Mouse (Mus musculus): ENCODE measurements around the gene Pofut1.

Gene Pofut1
- long read RNA-seq, experiment 1, full-length matches to known transcripts: 3 of 7 reads
- long read RNA-seq, experiment 1, partial matches to known transcripts: 0 of 7 reads
- long read RNA-seq, experiment 1, other reads (novel, unspliced or antisense): 4 of 7 reads
- long read RNA-seq, experiment 2, partial matches to known transcripts: 0 of 8 reads
- long read RNA-seq, experiment 2, other reads (novel, unspliced or antisense): 8 of 8 reads

DNA sequence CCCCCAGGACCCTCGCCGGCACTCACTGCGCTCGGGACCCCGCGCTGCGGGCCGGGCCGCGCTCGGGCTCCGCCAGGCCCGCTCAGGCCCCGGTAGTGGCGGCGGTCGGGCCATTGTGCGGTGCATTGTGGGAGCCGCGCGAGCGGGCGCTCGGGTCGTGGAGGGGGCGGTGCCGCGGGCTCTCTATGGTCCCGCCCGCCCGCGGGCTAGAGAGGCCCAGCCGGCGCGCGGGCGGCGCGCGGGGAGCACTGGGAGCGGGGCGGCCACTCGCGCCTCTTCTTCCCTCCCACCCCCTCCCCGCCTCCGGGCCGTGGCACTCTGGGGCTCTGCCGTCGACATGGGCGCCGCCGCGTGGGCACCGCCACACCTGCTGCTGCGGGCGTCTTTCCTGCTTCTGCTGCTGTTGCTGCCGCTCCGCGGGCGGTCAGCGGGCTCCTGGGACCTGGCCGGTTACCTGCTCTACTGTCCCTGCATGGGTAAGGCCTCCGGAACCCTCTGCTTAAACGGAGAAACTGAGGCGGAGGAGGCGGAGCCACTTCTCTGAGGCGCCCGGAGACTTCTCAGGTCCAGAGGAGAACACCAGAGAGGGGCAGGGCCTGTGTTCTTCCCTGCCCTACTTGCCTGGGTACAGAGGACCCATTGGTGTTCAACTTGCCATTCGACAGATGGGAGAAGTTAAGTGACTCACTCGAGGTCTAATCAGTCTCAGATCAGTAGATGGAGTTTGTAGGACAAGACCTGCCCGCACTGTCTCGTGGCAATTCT lies at the start of gene Pofut1, which contains the start of gene Plagl2:
Pofut1 (plus strand) TSS at position 284 of the 765 bp plus-strand sequence.
Plagl2 (minus strand) TSS at position 177 of the 765 bp plus-strand sequence.
- intact Hi-C loops (cut with DNase I): loop anchor here (5.0 kb wide), 1 partner anchor 79 kb away; the partner anchor contains the start of gene Tm9sf4

DNA sequence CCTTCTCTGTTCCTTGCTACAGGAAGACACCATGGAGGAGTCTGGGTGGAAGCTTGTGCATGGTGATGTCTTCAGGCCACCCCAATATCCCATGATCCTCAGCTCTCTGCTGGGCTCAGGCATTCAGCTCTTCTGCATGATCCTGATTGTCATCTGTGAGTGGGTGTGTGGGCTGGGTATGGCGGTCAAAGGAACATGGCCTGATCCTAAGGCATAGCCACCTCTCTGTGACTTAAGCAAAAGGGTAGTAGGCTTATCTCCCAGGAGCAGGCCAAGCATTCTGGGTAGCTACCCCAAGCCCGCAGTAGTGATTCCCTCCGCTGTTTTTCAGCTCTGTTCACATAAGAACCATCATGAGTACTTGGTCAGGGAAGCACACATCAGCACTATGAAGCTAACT lies 47.1 kb upstream of the Pofut1 start:
- intact Hi-C loops (cut with DNase I): no loop called here

DNA sequence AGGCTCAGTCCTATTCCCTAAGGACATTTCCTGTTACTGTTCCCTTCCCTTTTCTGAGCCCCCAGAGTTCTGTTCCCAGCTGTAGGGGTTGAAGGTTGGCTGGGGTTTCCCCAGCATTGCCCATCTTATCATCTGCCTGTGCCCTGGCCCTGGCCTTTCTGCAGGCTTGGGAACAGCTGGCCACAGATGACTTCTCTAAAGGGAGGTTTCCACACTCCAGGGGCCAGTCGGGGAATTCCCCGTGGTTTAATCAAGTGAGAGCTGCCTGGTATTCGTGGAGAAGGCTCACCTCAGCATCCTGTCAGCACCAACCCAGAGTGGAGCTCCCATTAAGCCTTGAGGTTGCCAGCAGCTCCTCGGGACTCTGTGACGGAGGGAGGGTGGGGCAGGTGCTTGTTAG lies 42.8 kb upstream of the Pofut1 start:
- intact Hi-C loops (cut with DNase I): no loop called here

DNA sequence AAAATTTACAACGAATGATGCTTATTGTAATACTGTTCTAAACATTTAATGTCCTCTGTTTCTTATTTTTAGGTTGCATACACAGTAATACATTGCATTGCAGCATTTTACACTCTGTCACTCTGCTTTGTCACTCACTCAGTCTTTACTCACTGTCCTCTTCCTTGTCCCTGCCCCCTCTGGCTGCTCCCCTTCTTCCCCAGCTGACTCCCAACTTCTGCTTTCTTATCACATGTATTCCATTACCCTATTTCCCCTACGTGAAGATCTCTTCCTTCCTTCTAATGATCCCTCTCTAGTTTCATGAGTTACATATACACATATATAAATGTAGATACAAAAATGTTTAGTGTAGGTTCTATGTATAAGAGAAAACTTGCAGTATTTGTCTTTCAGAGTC lies 42.2 kb upstream of the Pofut1 start:
- intact Hi-C loops (cut with DNase I): no loop called here

DNA sequence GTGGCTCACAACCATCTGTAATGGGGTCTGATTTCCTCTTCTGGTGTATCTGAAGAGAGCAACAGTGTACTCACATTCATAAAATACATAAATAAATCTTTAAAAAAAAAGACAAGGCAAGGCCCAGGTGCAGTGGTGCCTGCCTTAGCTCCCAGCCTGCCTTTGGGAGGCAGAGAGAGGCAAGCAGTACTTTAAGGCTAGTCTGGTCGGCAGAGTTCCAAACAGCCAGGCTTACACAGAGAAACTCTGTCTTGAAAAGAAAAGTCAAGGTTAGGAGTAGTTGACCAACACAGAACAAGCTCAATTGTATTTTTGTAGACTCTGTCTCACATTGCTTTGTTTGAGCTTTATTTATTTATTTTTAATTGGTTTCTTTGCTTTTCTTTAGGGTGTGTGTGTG lies 38.6 kb upstream of the Pofut1 start:
- intact Hi-C loops (cut with DNase I): no loop called here

DNA sequence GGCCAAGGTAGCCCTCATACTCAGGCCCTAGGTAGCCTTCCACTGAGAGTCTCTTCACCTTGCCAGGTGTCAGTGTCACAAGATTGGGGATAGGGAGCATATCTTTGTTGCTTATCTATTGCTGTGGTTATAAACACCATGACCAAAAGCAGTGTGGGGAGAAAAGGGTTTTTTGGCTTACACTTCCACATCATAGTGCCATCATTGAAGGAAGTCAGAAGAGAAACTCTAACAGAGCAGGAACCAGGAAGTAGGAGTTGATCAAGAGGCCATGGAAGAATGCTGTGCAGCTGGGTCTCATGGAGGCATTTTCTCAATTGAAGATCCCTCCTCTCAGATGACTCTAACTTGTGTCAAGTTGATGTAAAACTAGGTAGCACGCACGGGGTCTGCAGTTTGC lies 33.2 kb upstream of the Pofut1 start:
- intact Hi-C loops (cut with DNase I): no loop called here

DNA sequence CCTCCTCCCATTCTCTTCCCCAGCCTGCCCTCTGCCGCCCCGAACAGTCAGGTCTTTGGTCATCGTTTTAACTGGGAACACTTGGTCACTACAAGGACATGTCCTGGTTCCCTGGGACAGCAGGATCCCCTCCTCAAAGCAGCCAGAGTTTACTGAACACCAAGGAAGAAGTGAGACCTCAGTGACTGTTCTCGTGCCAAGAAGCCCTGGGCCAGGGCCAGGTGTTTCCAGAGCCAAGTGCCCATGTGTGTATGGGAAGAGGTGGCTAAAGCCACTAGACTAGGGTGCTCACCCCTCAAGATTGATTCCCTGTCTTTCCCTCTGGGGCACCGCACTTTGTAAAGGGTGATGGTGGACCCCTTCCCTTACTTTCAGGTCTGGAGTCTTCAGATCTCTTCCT lies 32.0 kb upstream of the Pofut1 start:
- intact Hi-C loops (cut with DNase I): no loop called here

DNA sequence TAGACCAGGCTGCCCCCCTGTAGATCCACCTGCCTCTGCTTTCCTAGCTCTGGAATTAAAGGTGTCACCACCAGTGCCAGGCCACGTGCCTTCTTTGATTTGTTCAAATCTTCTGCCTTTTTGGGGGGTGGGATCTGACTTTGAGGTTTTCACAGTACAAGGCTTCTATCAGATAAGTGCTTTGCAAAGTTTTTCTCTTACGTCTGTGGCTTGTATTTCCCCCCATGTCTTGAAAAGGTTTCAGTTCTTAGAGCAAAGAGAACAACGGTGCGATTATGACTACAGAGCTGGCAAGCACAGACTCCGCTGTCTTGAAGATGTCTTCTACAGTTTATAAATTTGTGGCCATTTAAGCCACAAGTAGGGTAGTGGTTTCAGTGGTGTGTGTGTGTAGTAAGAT lies 29.9 kb upstream of the Pofut1 start:
- intact Hi-C loops (cut with DNase I): no loop called here

DNA sequence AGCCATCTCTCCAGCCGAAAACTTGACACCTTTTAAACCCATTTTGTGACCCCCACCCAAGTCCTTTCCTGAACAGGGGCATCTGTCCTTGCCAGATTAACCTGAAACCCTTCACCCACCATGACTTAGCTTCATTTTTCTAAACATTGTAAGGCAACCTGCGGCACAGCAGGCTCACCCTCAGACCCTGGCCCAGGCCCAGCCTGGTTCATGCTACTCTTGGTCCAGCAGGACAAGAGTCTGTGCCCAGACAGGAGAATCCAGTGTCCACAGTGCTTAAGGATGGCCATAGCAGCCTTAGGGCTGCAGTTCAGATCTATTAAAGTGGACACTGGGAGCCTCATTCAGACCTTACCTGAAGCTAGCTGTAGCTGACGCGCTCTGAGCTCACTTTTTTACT lies 28.0 kb upstream of the Pofut1 start:
- intact Hi-C loops (cut with DNase I): no loop called here

DNA sequence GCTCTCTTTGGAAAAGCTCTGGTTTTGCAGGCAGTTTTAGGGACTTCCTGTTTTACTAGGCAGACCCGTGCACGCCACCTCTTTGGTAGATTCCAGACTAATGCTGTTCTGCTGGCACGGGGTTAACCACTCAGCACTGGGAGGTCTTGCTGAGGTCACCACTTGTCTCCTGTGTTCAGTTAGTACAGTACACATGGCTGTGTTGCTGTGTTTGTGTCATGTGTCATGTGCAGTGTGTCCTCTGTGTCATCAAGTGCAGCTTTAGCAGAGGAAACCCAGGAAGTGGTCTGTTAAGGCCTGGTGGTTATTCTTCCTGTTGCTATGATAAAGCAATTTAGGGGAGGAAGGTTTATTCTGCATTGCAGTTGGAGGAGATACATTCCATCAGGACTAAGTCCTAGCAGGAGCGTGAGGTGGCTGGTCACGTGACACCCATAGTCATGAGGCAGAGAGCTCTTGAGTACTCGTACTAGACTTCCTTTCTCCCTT lies 26.5 kb upstream of the Pofut1 start:
- intact Hi-C loops (cut with DNase I): no loop called here

DNA sequence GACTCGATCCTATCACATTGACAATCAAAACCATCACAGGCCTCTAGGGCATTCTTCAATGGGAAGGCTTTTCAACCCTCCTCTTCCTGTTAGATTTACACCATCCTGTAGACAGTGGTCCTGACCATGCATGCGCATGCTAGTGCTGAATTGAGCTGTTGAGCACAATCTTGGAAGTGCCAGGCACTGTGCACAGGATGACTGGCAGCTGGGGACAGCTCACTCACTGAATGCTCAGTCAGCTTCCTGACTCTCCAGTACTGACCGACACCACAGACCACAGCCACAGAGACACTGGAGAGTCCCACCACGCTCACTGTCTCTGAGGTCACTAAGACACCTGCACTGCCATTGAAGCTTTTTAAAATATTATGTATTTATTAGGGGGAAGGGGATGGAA lies 25.9 kb upstream of the Pofut1 start:
- intact Hi-C loops (cut with DNase I): no loop called here

DNA sequence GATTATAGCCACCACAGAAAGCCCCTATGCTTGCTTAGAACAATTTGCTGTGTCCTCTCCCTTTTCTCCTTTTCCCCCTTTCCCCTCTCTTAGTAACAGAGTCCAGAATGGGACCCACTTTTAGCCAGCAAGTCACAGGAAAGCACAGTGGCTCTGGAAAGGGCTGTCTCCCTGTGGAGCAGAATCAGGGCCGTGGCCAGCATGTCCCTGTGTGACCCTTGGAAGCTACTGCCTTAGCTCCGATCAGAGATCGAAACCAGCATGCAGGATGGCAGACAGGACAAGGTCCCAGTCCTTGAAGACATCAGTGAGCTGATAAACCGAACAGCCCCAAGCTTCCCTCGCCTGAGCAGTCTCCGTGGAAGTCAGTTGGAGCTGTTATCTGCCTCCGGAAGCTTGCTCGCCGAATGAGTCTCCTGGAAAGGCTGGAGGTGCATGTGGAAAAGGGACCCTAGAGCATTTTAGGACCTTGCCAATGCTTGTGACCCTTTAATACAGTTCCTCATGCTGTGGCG lies 23.4 kb upstream of the Pofut1 start:
- intact Hi-C loops (cut with DNase I): no loop called here

DNA sequence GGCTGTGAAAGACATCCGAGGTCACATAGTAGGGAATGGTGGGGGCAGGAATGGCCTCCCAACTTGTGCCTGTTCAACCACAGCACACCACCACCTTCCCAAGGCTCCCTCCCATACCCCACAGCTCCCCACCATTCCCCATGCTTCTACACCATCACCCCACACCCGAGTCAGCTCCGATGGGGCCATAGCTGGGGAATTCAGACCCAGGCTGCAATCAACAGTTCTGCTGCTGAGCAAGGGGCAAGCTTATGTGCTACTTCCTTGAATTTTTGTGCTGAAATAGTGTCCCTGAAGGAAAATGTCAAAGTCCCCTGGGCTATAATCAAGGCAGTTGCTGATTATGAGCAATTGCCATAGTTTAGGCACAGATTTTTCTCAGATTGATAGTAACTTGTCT lies 22.8 kb upstream of the Pofut1 start:
- intact Hi-C loops (cut with DNase I): no loop called here

DNA sequence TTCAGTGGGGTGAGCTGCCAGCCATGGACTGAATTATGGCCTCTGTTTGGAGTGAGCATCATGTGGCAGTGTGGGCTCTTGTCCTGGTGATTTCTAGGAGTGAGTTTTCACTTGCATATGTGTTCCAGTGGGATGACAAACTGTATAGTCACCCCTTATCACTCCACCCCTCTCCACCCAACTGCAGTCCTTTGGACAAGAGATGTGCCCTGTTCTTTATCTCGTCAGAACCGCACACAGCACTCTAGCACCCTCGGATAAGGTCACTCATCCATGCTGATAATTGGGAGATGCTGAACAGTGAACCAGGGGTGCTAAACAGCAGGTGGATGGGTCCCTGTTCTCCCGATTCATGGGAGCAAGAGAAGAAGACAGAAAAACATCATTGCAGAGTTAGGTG lies 19.7 kb upstream of the Pofut1 start:
- intact Hi-C loops (cut with DNase I): no loop called here

DNA sequence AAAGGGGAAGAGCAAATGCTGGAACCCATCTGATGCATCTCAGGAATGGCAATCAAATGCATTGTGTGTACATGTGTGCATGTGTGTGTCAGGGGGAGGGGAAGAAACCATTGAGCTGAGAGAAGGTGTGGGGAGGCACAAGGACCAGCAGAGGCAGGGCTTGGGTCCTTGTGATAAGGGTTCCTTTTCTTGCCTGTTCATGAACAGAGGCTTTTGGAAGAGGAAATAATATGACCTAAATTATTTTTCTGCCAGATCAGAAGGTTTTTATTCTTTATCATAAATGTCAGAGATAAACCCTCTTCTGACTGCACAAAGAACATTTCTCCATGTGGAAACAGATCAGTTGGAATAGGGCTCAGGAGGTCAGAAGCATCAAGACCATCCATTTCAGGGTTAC lies 19.2 kb upstream of the Pofut1 start:
- intact Hi-C loops (cut with DNase I): no loop called here

DNA sequence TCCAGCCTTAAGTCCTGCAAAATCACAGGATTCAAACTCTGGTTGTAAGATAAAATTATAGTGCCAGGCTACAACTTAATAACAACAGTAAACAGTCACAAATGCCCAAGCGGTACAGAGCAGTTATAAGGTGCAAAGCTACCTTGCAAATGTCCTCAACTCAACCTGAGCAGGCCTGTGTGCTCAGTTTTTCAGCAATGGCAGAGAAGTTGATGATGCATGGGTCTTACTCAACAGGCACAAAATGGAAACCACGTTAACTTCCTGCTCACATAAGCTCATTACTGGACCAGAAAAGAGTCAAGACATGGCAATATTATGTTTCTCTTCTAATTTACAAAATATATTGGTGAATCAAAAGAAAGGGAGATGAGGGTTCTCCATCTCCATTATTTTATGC lies 18.8 kb upstream of the Pofut1 start:
- intact Hi-C loops (cut with DNase I): no loop called here

DNA sequence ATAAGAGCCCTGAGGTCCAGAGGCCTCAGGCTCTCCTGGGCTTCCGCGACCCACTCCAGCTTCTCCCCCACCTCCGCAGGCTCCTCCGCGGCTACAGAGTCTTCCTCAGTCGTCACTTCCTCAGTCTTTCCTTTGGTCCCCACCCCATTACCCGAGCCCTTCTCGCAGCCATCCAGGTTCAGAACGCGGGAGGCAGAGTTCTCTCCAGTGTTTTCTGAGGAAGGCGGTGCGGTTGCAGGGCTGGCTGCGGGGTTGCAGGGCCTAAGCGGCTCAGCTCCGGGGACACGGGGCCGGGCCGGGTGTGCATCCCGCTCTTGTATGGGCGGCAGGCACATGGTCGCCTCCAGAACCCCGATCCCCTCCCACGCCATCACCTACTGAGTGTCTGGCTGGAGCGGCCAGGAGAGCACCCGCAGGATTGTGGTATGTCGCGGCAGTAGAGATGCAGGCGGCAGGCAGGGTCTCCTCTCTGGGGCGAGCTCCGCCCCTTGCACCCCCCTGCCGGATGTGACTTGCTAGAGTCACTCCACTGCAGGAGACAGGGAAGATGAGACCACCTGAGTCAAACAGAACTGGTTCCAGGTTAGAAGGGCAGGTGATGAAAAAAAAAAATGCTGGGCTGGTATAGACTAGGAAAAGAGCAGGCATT lies 16.3 kb upstream of the Pofut1 start, which contains the start of gene Tspyl3:
Tspyl3 (minus strand) TSS at position 496 of the 649 bp plus-strand sequence.
- intact Hi-C loops (cut with DNase I): no loop called here

DNA sequence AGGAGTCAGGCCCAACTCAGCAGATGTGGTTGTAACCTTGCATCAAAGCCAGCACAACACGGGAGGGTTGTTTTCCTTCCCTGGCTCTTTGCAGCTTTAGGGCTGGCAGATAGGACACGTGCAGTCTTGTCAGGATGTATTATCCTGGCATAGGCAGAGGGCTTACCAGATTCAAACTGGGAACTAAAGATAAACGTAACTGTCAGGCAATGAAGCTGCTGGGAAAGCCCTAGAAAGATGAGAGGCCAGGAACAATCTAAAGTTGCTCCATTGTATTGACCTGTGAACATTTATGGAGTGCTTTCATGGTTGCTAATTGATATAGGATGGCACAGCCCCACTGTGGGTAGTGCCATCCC lies 15.8 kb upstream of the Pofut1 start:
- intact Hi-C loops (cut with DNase I): no loop called here

DNA sequence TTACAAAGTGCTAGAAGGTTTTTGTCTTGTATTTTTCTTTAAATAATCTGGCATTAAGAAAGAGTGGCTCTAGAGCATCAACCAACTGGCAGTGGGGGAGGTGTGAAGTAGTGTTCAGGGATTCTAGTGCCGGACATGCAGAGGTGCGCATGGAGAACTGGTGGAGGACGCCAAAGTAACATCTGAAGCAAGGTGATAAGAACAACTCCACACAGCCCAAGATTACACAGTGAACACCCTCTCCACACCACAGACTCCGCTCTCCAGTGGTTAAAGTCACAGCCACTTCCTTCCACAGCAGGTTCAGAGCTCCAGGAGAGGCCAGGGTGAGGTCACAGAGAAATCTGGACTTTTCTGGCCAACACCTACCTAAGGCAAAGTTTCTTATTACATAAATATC lies 13.4 kb upstream of the Pofut1 start:
- intact Hi-C loops (cut with DNase I): no loop called here

DNA sequence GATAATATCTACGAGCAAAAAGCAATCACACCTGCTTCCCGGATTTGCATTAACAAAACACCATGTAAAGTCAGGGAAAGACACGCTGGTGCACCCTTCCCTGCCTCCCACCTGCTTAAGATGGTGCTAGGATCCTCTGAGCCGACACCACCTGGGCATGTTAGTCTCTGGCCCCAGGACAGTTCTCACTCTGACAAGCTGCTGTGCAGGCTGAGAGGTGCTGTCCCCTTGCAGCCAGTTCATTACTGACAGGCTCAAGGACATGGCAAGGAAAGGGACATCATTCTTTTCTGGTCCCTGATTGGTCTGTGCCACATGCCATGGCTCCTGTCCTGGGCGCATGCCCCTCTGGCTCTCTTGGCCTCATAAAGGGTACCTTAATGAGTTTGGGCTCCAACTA lies 12.8 kb upstream of the Pofut1 start:
- intact Hi-C loops (cut with DNase I): no loop called here

DNA sequence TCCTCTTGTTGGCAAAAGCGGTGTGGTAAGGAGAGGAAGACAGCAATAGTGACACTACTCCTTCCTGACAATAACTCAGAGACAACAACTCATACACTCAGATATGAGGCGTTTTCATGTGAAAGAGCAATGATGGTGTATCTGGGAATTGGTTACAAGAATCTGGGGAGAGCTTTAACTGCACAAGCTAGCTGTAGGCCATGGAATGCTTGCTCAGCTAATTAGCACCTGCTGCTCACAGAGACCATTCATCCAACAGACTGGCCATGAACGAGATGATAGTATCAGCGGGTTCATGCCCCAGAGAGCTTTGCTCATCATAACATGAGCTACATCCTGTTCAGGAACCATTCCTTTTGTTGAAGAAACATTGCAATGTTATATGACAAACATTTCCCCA lies 4.1 kb upstream of the Pofut1 start:
- intact Hi-C loops (cut with DNase I): no loop called here

DNA sequence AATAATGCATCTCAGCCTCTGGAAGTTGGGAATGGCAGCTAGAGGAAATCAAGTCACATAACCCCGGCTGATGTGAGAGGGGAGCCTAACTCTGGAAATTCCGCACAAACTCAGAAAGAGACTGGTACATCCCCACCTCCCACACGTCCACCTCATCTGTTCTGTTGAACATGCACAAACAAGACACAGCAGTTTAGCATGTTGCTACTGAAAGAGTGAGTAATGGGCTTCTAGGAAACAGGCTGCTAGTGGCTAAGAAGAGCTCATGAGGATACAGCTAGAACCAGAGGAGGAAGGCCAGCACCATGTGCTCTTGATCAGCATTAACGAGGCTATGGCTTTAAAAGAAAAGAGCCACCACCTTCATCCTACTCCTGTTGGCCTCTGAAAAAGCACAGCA lies 3.4 kb upstream of the Pofut1 start:
- intact Hi-C loops (cut with DNase I): no loop called here

Measured in adrenal gland (tissue).